9 mouse cellular contexts compared by ENCODE assay signal in the genomic region with DNA sequence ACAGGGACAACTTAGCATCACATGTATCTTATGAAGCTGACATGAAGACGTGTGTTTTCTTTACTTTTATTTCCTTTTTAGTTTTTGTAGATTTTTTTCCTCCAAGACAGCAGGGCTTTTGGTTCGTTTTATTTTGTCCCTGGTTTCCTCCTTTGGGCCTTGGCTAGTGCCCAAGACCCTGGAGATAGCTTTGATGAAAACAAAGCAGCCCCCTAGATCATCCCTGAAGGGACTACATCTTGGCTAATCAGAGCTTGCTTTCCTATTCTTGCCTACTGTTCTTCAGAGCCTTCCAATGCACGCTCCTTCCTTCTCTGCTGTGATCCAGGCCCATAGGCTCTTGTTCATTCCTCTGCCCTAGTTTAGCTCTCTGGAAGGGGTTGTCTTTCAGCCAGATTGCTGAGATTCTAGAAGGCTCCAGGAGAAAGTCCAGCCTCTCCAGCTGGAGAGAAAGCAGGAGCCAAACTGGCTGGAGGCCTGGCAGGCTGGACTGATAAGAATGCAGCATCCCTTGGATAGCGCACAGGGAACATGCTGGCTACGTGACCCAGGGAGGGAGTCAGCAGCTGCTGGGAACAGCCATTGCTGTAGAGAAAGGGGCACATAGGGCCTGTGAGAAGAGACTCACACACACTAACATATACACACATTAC. TPM values are rescaled to one million over a fixed set of nuclear protein-coding genes. Genes with fewer than 3 reads are reported as not detected.
DNase-seq lines count a peak whose midpoint lies in the region; ATAC-seq and TF ChIP-seq lines count a peak whose summit lies in the region.
"Had no signal": no experiment of that assay in that cellular context is flagged by ENCODE, and none has a peak within 500 bp of the region (broad histone marks: within the 10 kb centered on the region; RNA-seq: fewer than 3 reads in every experiment).

No protein-coding gene starts in this region.

- H3K4me2 ChIP-seq in hindbrain, embryonic 12.5 days (replicated peaks), result no peak overlapping the region
- H3K4me2 ChIP-seq in limb, embryonic 14.5 days (replicated peaks; ENCODE audit: low read depth, low read length, severe bottlenecking), result no peak overlapping the region
- H3K4me2 ChIP-seq in stomach, postnatal 0 days (replicated peaks; ENCODE audit: low read depth), result no peak overlapping the region

- H3K36me3 ChIP-seq in hindbrain, embryonic 10.5 days, result no peaks in the 10 kb centered on the region
- no peaks in the 10 kb centered on the region for H3K36me3 ChIP-seq in hindbrain, embryonic 12.5 days
- no peaks in the 10 kb centered on the region for H3K36me3 ChIP-seq in limb, embryonic 14.5 days (ENCODE audit: control insufficient read depth, insufficient read depth, low read length)
- no peaks in the 10 kb centered on the region for H3K36me3 ChIP-seq in stomach, postnatal 0 days (ENCODE audit: control insufficient read depth, insufficient read depth, low read length)

- intact Hi-C loops in heart, postnatal 36 days (cut with DNase I), result loop anchor here (1.0 to 2.0 kb wide), 2 partner anchors 17 to 43 kb away; partner anchors contain the start of gene G0s2

- no peak for TF ChIP-seq CTCF in stomach, postnatal 0 days (IDR thresholded peaks at IDR 0.05; ENCODE audit: low read depth)

- 75% methylated on average over 5 of the region's 5 CpGs for WGBS in hindbrain, embryonic 10.5 days
- WGBS in hindbrain, embryonic 12.5 days, result 76% methylated on average over 5 of the region's 5 CpGs
- WGBS in limb, embryonic 14.5 days, result 85% methylated on average over 5 of the region's 5 CpGs
- 46% methylated on average over 5 of the region's 5 CpGs for WGBS in stomach, postnatal 0 days

- TF ChIP-seq POLR2A in limb, embryonic 14.5 days (IDR thresholded peaks at IDR 0.05; ENCODE audit: borderline replicate concordance, extremely low read depth, insufficient read depth, insufficient read length), result no peak

- H3K4me3 ChIP-seq in hindbrain, embryonic 10.5 days, result no peak overlapping the region
- no peak overlapping the region for H3K4me3 ChIP-seq in hindbrain, embryonic 12.5 days
- H3K4me3 ChIP-seq in limb, embryonic 14.5 days (replicated peaks; ENCODE audit: low read length), result no peak overlapping the region
- no peak overlapping the region for H3K4me3 ChIP-seq in stomach, postnatal 0 days (ENCODE audit: low read depth, low read length)

- H3K4me1 ChIP-seq in hindbrain, embryonic 10.5 days (replicated peaks), result peaks cover 11% of the 10 kb centered on the region
- peaks cover 6% of the 10 kb centered on the region; the same call in 1 of the 2 replicates for H3K4me1 ChIP-seq in hindbrain, embryonic 12.5 days
- no peaks in the 10 kb centered on the region for H3K4me1 ChIP-seq in limb, embryonic 14.5 days (ENCODE audit: control insufficient read depth, insufficient read depth, low read length)
- H3K4me1 ChIP-seq in stomach, postnatal 0 days (replicated peaks; ENCODE audit: control insufficient read depth, insufficient read depth), result peaks cover 8% of the 10 kb centered on the region; the same call in 1 of the 2 replicates

- no peak for ATAC-seq in hindbrain, embryonic 12.5 days (ENCODE audit: low FRiP score)
- peak; percentile 41; the same call in 1 of the 2 replicates for ATAC-seq in limb, embryonic 14.5 days (ENCODE audit: low FRiP score, low read depth)
- peak; percentile 74 for ATAC-seq in stomach, postnatal 0 days (ENCODE audit: low FRiP score, low TSS enrichment)
- ATAC-seq in megakaryocyte-erythroid progenitor cell, adult 5-6 weeks (replicated peaks; ENCODE audit: low FRiP score, low TSS enrichment, poor library complexity, severe bottlenecking), result no peak

- no peaks in the 10 kb centered on the region for H3K9me3 ChIP-seq in hindbrain, embryonic 10.5 days
- no peaks in the 10 kb centered on the region for H3K9me3 ChIP-seq in hindbrain, embryonic 12.5 days (replicated peaks)
- H3K9me3 ChIP-seq in limb, embryonic 14.5 days (ENCODE audit: control insufficient read depth, low read length), result no peaks in the 10 kb centered on the region
- no peaks in the 10 kb centered on the region for H3K9me3 ChIP-seq in stomach, postnatal 0 days (ENCODE audit: control insufficient read depth, low read length)

- 0 out of 2 replicates have a peak overlapping the region, but pooled peaks have one; percentile 59 for H3K27ac ChIP-seq in hindbrain, embryonic 10.5 days
- H3K27ac ChIP-seq in hindbrain, embryonic 12.5 days, result no peak overlapping the region
- no peak overlapping the region for H3K27ac ChIP-seq in limb, embryonic 14.5 days (replicated peaks; ENCODE audit: low read depth, low read length)
- H3K27ac ChIP-seq in stomach, postnatal 0 days (replicated peaks), result peak overlapping the region; percentile 86

- peak; percentile 68 for TF ChIP-seq EP300 in stomach, postnatal 0 days (optimal IDR thresholded peaks at IDR 0.05)

- H3K9ac ChIP-seq in hindbrain, embryonic 12.5 days, result no peak overlapping the region
- no peak overlapping the region for H3K9ac ChIP-seq in limb, embryonic 14.5 days (ENCODE audit: low read depth, low read length, severe bottlenecking)
- no peak overlapping the region for H3K9ac ChIP-seq in stomach, postnatal 0 days (ENCODE audit: low read length)

- no peaks in the 10 kb centered on the region for H3K27me3 ChIP-seq in hindbrain, embryonic 10.5 days (ENCODE audit: insufficient read depth, poor library complexity, severe bottlenecking)
- no peaks in the 10 kb centered on the region for H3K27me3 ChIP-seq in hindbrain, embryonic 12.5 days
- H3K27me3 ChIP-seq in limb, embryonic 14.5 days (ENCODE audit: control insufficient read depth, insufficient read depth, low read length), result no peaks in the 10 kb centered on the region
- no peaks in the 10 kb centered on the region for H3K27me3 ChIP-seq in stomach, postnatal 0 days (ENCODE audit: control insufficient read depth, insufficient read depth, low read length)
- H3K27me3 ChIP-seq: CH12.LX had no signal

- no peak for DNase-seq in hindbrain, embryonic 10.5 days (ENCODE audit: low spot score)
- peak; percentile 62 for DNase-seq in adrenal gland, adult 8-10 months
- peak; percentile 45 to 68 for DNase-seq in frontal cortex, adult 2 months (ENCODE audit: extremely low spot score in 1 of 2, low spot score in 1 of 2)
- peak; percentile 83 to 87 for DNase-seq in heart, postnatal 36 days
- peak; percentile 66 for DNase-seq in limb, embryonic 14.5 days (ENCODE audit: low spot score)
- DNase-seq in stomach, postnatal 0 days (ENCODE audit: low spot score), result peak; percentile 45

RNA-seq across cellular contexts. Expression of gene G0s2, which starts 42.8 kb away (rescaled TPM):
- 5.6 and 7.6 TPM in 2 replicates for polyA plus RNA-seq in hindbrain, embryonic 10.5 days (2016; fragmentation: Nextera tagmentation; extraction: Ambion mirVana)
- polyA plus RNA-seq in hindbrain, embryonic 12.5 days (2016; fragmentation: Nextera tagmentation; extraction: Ambion mirVana), result 6.4 and 7.1 TPM in 2 replicates
- total RNA-seq in adrenal gland, adult 8-10 months (2022), result 10 to 100 TPM; 48.8 to 85.1 (median 74.4) TPM
- 21.5 and 22.6 TPM in 2 replicates for polyA plus RNA-seq in frontal cortex, adult 2 months (2012; rRNA removed)
- 10 to 100 TPM; 53.6 to 57.8 TPM for total RNA-seq in heart, postnatal 36 days (2021)
- 36.9 and 44.7 TPM in 2 replicates for polyA plus RNA-seq in limb, embryonic 14.5 days (2012; rRNA removed)
- polyA plus RNA-seq in limb, embryonic 14.5 days (2014; fragmentation: Nextera tagmentation; extraction: Ambion mirVana), result 27.0 and 31.7 TPM in 2 replicates
- 20.8 and 27.4 TPM in 2 replicates for polyA plus RNA-seq in stomach, postnatal 0 days (2015; fragmentation: Nextera tagmentation; extraction: Ambion mirVana)
- total RNA-seq in megakaryocyte-erythroid progenitor cell, adult 5-6 weeks (2014; fragmentation: Nextera tagmentation), result 1.2 TPM in 1 of 2 replicates, not detected in the other
- total RNA-seq in megakaryocyte-erythroid progenitor cell, adult 5-6 weeks (2017), result not detected in 2 replicates
- total RNA-seq: CH12.LX had no signal

RNA-seq across cellular contexts. Expression of gene Hsd11b1, which starts 52.0 kb away (rescaled TPM):
- not detected in 2 replicates for polyA plus RNA-seq in hindbrain, embryonic 10.5 days (2016; fragmentation: Nextera tagmentation; extraction: Ambion mirVana)
- 0.17 and 0.21 TPM in 2 replicates for polyA plus RNA-seq in hindbrain, embryonic 12.5 days (2016; fragmentation: Nextera tagmentation; extraction: Ambion mirVana)
- 10 to 100 TPM; 58.1 to 94.0 (median 71.6) TPM for total RNA-seq in adrenal gland, adult 8-10 months (2022)
- 18.0 and 21.0 TPM in 2 replicates for polyA plus RNA-seq in frontal cortex, adult 2 months (2012; rRNA removed)
- 10 to 100 TPM in 1 of 2 experiments, 1 to 10 TPM in 1; 8.6 to 13.2 TPM for total RNA-seq in heart, postnatal 36 days (2021)
- 1.2 and 1.6 TPM in 2 replicates for polyA plus RNA-seq in limb, embryonic 14.5 days (2012; rRNA removed)
- 1.2 and 1.6 TPM in 2 replicates for polyA plus RNA-seq in limb, embryonic 14.5 days (2014; fragmentation: Nextera tagmentation; extraction: Ambion mirVana)
- 2.8 and 3.0 TPM in 2 replicates for polyA plus RNA-seq in stomach, postnatal 0 days (2015; fragmentation: Nextera tagmentation; extraction: Ambion mirVana)
- not detected in 2 replicates for total RNA-seq in megakaryocyte-erythroid progenitor cell, adult 5-6 weeks (2014; fragmentation: Nextera tagmentation)
- 0.91 TPM in 1 of 2 replicates, not detected in the other for total RNA-seq in megakaryocyte-erythroid progenitor cell, adult 5-6 weeks (2017)

RNA-seq across cellular contexts. Expression of gene Camk1g, which starts 54.3 kb away (rescaled TPM):
- polyA plus RNA-seq in hindbrain, embryonic 10.5 days (2016; fragmentation: Nextera tagmentation; extraction: Ambion mirVana), result 11.8 and 15.5 TPM in 2 replicates
- 19.7 and 20.3 TPM in 2 replicates for polyA plus RNA-seq in hindbrain, embryonic 12.5 days (2016; fragmentation: Nextera tagmentation; extraction: Ambion mirVana)
- total RNA-seq in adrenal gland, adult 8-10 months (2022), result under 1 TPM in 3 of 4 experiments, not detected in 1; 0.12 to 0.49 (median 0.35) TPM
- polyA plus RNA-seq in frontal cortex, adult 2 months (2012; rRNA removed), result 28.4 and 35.9 TPM in 2 replicates
- total RNA-seq in heart, postnatal 36 days (2021), result 1 to 10 TPM in 1 of 2 experiments, not detected in 1; 1.0 TPM
- 9.8 and 12.6 TPM in 2 replicates for polyA plus RNA-seq in limb, embryonic 14.5 days (2012; rRNA removed)
- polyA plus RNA-seq in limb, embryonic 14.5 days (2014; fragmentation: Nextera tagmentation; extraction: Ambion mirVana), result 9.1 and 11.8 TPM in 2 replicates
- polyA plus RNA-seq in stomach, postnatal 0 days (2015; fragmentation: Nextera tagmentation; extraction: Ambion mirVana), result 1.5 and 1.6 TPM in 2 replicates
- total RNA-seq in megakaryocyte-erythroid progenitor cell, adult 5-6 weeks (2014; fragmentation: Nextera tagmentation), result not detected in 2 replicates
- total RNA-seq in megakaryocyte-erythroid progenitor cell, adult 5-6 weeks (2017), result not detected in 2 replicates
- total RNA-seq: CH12.LX had no signal

Comparison
In these comparisons a context has a peak if more than half of its experiments do, and no peak if none do; other contexts are left out.
1. H3K27ac ChIP-seq: peak in hindbrain, embryonic 10.5 days (single experiment) and stomach, postnatal 0 days (single experiment); none in hindbrain, embryonic 12.5 days (single experiment) and limb, embryonic 14.5 days (single experiment).
2. ATAC-seq: peak in limb, embryonic 14.5 days (single experiment) and stomach, postnatal 0 days (single experiment); none in hindbrain, embryonic 12.5 days (single experiment) and megakaryocyte-erythroid progenitor cell, adult 5-6 weeks (single experiment).